Mouse (Mus musculus) kidney, embryonic 16.5 days (tissue): ENCODE data around the gene Ralgps1. TPM values are rescaled to one million over a fixed set of nuclear protein-coding genes. Genes with fewer than 3 reads are reported as not detected.

ENCODE experiments used
- ATAC-seq: fragments of 200-750 bp; cut with Nextera tagmentation; 2 replicates; pipeline ENCODE4 v1.8.0; 2017; ENCODE audit warnings: moderate TSS enrichment; ENCODE audit not compliant: low FRiP score, low TSS enrichment
- H3K27ac ChIP-seq: fragments of 300-500 bp; sonication (generic); 2 replicates; pipeline ENCODE4 v1.5.1; 2014; ENCODE audit warnings: low read length
- H3K27me3 ChIP-seq: fragments of 300-500 bp; sonication (generic); 2 replicates; pipeline ENCODE4 v1.6.1; 2014; ENCODE audit warnings: low read length, control low read depth, mixed read lengths; ENCODE audit not compliant: insufficient read depth
- H3K36me3 ChIP-seq: fragments of 300-500 bp; sonication (generic); 2 replicates; pipeline ENCODE4 v1.6.1; 2014; ENCODE audit warnings: low read length, control low read depth, mixed read lengths; ENCODE audit not compliant: insufficient read depth
- H3K4me1 ChIP-seq: fragments of 300-500 bp; sonication (generic); 2 replicates; pipeline ENCODE4 v1.6.1; 2014; ENCODE audit warnings: low read length, control low read depth, mixed read lengths; ENCODE audit not compliant: insufficient read depth
- H3K4me2 ChIP-seq: fragments of 300-500 bp; sonication (generic); replicated peaks from 2 replicates; pipeline ENCODE4 v1.6.1; 2014; ENCODE audit warnings: low read depth, low read length
- H3K4me3 ChIP-seq: fragments of 300-500 bp; sonication (generic); 2 replicates; pipeline ENCODE4 v1.5.1; 2014; ENCODE audit warnings: mild to moderate bottlenecking, low read length
- H3K9ac ChIP-seq: fragments of 300-500 bp; sonication (generic); replicated peaks from 2 replicates; pipeline ENCODE4 v1.6.1; 2014; ENCODE audit warnings: low read length
- H3K9me3 ChIP-seq: fragments of 300-500 bp; sonication (generic); 2 replicates; pipeline ENCODE4 v1.6.1; 2016; ENCODE audit warnings: low read length, control low read depth
- WGBS: fragments of 180-500 bp; shearing (Covaris S2); extraction: QIAGEN DNeasy Blood & Tissue Kit; methylation state at CpG from one replicate; pipeline ENCODE4 v1.1.7; 2014; 5-methylcytosine and 5-hydroxymethylcytosine counted together
- polyA plus RNA-seq: library from polyadenylated mRNA; unstranded; fragments of >200 nt; fragmentation: Nextera tagmentation; extraction: Ambion mirVana; gene quantifications from 2 replicates; pipeline ENCODE4 v1.2.1, GENCODE M21; 2015

Gene Ralgps1
- polyA plus RNA-seq, 1 experiment from 2014 or later = 5.2 TPM

GRCm38 (mm10) chr2:33203284-33203683 lies 168.0 kb downstream of the Ralgps1 start:
- H3K9ac ChIP-seq = no peak overlapping the region
- peaks cover 38% of the 10 kb centered on the region for H3K4me1 ChIP-seq
- H3K9me3 ChIP-seq = no peaks in the 10 kb centered on the region
- no peak overlapping the region for H3K4me2 ChIP-seq
- no peak for ATAC-seq
- no peak overlapping the region for H3K4me3 ChIP-seq
- H3K36me3 ChIP-seq = no peaks in the 10 kb centered on the region
- H3K27me3 ChIP-seq = no peaks in the 10 kb centered on the region
- 40% methylated on average over 6 of the region's 6 CpGs for WGBS
- no peak overlapping the region for H3K27ac ChIP-seq

GRCm38 (mm10) chr2:33200368-33201068 lies 170.8 kb downstream of the Ralgps1 start:
- ATAC-seq = peak; percentile 40; the same call in 1 of the 2 replicates
- no peak overlapping the region for H3K4me2 ChIP-seq
- peaks cover 18% of the 10 kb centered on the region for H3K4me1 ChIP-seq
- H3K27ac ChIP-seq = no peak overlapping the region
- 68% methylated on average over 14 of the region's 14 CpGs for WGBS
- no peaks in the 10 kb centered on the region for H3K9me3 ChIP-seq
- no peaks in the 10 kb centered on the region for H3K36me3 ChIP-seq
- H3K9ac ChIP-seq = no peak overlapping the region
- H3K4me3 ChIP-seq = no peak overlapping the region
- H3K27me3 ChIP-seq = no peaks in the 10 kb centered on the region

- Histone ChIP-seq H3K9me3 (no peaks in the 10 kb centered on the region), H3K4me2 (no peak overlapping the region), H3K27ac (no peak overlapping the region), H3K36me3 (no peaks in the 10 kb centered on the region), H3K4me1 (peaks cover 21% of the 10 kb centered on the region), H3K9ac (no peak overlapping the region), H3K4me3 (no peak overlapping the region), H3K27me3 (no peaks in the 10 kb centered on the region)
- 89% methylated on average over 3 of the region's 3 CpGs for WGBS
- no peak for ATAC-seq
Observed at GRCm38 (mm10) chr2:33189976-33190375, 181.3 kb downstream of the Ralgps1 start.

- Histone ChIP-seq H3K27ac (0 out of 2 replicates have a peak overlapping the region, but pooled peaks have one; percentile 25), H3K9ac (no peak overlapping the region), H3K4me3 (no peak overlapping the region), H3K4me2 (no peak overlapping the region), H3K4me1 (peaks cover 21% of the 10 kb centered on the region), H3K9me3 (no peaks in the 10 kb centered on the region), H3K27me3 (no peaks in the 10 kb centered on the region), H3K36me3 (no peaks in the 10 kb centered on the region)
- 64% methylated on average over 6 of the region's 6 CpGs for WGBS
- peak; percentile 63 for ATAC-seq
Observed at GRCm38 (mm10) chr2:33188925-33189670, 182.2 kb downstream of the Ralgps1 start.

- H3K9ac ChIP-seq = no peak overlapping the region
- H3K27ac ChIP-seq = no peak overlapping the region
- no peaks in the 10 kb centered on the region for H3K36me3 ChIP-seq
- H3K4me3 ChIP-seq = no peak overlapping the region
- no peaks in the 10 kb centered on the region for H3K27me3 ChIP-seq
- no peaks in the 10 kb centered on the region for H3K9me3 ChIP-seq
- H3K4me2 ChIP-seq = no peak overlapping the region
- peaks cover 21% of the 10 kb centered on the region for H3K4me1 ChIP-seq
- WGBS = 59% methylated on average over 2 of the region's 2 CpGs
- no peak for ATAC-seq
Observed at GRCm38 (mm10) chr2:33187874-33188273, 183.4 kb downstream of the Ralgps1 start.

GRCm38 (mm10) chr2:33186505-33186904 lies 184.8 kb downstream of the Ralgps1 start:
- Histone ChIP-seq H3K27me3 (no peaks in the 10 kb centered on the region), H3K4me2 (no peak overlapping the region), H3K4me1 (peaks cover 21% of the 10 kb centered on the region), H3K4me3 (no peak overlapping the region), H3K27ac (no peak overlapping the region), H3K36me3 (no peaks in the 10 kb centered on the region), H3K9me3 (no peaks in the 10 kb centered on the region), H3K9ac (peak overlapping the region; percentile 19)
- ATAC-seq = no peak
- WGBS = 77% methylated on average over 7 of the region's 7 CpGs

- Histone ChIP-seq H3K27me3 (no peaks in the 10 kb centered on the region), H3K9ac (no peak overlapping the region), H3K4me1 (peaks cover 26% of the 10 kb centered on the region), H3K9me3 (no peaks in the 10 kb centered on the region), H3K4me2 (no peak overlapping the region), H3K36me3 (no peaks in the 10 kb centered on the region), H3K27ac (no peak overlapping the region), H3K4me3 (no peak overlapping the region)
- ATAC-seq = no peak
- WGBS = 72% methylated on average over 7 of the region's 7 CpGs
Observed at GRCm38 (mm10) chr2:33185258-33185657, 186.0 kb downstream of the Ralgps1 start.

- ATAC-seq = no peak
- H3K4me2 ChIP-seq = no peak overlapping the region
- 55% methylated on average over 10 of the region's 10 CpGs for WGBS
- no peak overlapping the region for H3K27ac ChIP-seq
- no peaks in the 10 kb centered on the region for H3K27me3 ChIP-seq
- H3K9me3 ChIP-seq = no peaks in the 10 kb centered on the region
- no peak overlapping the region for H3K9ac ChIP-seq
- peaks cover 32% of the 10 kb centered on the region for H3K4me1 ChIP-seq
- H3K36me3 ChIP-seq = no peaks in the 10 kb centered on the region
- no peak overlapping the region for H3K4me3 ChIP-seq
Observed at GRCm38 (mm10) chr2:33184641-33185040, 186.6 kb downstream of the Ralgps1 start.

- Histone ChIP-seq H3K9me3 (no peaks in the 10 kb centered on the region), H3K9ac (no peak overlapping the region), H3K27ac (no peak overlapping the region), H3K27me3 (no peaks in the 10 kb centered on the region), H3K4me1 (peaks cover 32% of the 10 kb centered on the region), H3K4me3 (no peak overlapping the region), H3K4me2 (no peak overlapping the region), H3K36me3 (no peaks in the 10 kb centered on the region)
- WGBS = 93% methylated on average over 7 of the region's 7 CpGs
- ATAC-seq = no peak
Observed at GRCm38 (mm10) chr2:33183321-33183720, 188.0 kb downstream of the Ralgps1 start.
